Mouse (Mus musculus) adrenal gland, postnatal 14 days (tissue): ENCODE results near the gene Knstrn. TPM values are rescaled to one million over a fixed set of nuclear protein-coding genes. Genes with fewer than 3 reads are reported as not detected.

ENCODE experiments used
- DNase-seq: peaks from one replicate; pipeline ENCODE4 v3.0.0; 2021; ENCODE audit warnings: mixed read lengths
- total RNA-seq: library from RNA; stranded (reverse); gene quantifications from 2 replicates; pipeline ENCODE4 v1.2.3, GENCODE M21; 2021

The Knstrn gene
- total RNA-seq, 1 experiment from 2014 or later = 17.8 TPM

DNA sequence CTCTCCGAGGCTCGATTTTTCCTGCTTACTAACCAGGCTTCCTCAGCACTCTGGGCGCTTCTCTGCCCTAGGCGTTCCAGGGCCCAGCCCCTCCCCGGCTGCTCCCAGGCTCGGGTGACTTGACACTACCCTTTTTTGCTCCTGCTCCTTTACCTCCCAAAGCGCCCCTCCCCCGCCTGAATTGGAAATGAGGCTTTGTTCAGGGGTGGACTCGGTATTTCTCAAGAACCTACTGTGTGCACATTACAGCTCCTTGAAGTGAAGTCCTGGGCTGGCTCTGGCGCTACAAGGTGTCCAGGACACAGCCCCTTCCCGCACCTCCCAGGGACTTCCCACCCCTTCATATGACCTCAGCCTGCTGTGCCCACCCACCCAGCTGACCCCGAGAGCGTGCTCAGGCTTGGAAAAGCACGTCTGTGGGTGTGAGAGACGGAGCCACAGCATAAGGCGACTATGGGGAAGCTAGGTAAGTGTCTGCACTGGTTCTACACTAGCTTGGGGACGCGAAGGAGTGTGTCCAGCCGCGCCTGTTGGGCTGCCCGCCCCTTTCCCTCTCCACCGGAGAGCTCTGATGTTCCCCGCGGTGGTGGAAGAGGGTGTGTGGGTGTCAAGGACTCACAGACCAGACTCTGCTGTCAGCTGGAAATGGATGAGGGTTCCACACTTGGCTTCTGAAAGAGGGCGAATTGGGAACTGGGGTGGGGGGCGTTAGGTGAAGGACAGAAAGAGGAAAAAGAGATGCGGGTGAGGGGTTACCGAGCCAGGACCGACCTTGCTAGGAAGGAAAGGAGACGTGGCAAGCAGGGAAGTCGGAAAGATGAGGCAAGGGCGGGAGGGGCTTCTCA, 86.4 kb downstream of the Knstrn start, which contains the start of gene Bahd1:
Bahd1 (plus strand) TSS at position 397 of the 845 bp plus-strand sequence.
- peak; percentile 73 for DNase-seq

DNA sequence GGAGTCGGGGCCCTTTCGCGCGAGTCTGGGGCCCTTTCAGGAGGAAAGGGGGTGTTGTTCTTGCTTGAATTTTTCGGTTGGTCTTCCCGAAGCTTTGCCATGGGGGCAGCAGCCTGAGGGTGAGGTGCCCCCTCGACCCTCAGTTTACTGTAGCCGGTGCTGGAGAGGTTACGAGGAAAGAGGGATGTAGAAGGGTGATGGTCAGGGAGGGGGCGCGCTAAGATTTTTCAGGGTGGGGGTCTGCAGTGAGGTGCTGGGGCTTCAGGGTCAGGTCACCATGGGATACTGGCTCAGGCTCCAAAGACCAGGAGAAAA, 87.0 kb downstream of the Knstrn start:
- DNase-seq = no peak

DNA sequence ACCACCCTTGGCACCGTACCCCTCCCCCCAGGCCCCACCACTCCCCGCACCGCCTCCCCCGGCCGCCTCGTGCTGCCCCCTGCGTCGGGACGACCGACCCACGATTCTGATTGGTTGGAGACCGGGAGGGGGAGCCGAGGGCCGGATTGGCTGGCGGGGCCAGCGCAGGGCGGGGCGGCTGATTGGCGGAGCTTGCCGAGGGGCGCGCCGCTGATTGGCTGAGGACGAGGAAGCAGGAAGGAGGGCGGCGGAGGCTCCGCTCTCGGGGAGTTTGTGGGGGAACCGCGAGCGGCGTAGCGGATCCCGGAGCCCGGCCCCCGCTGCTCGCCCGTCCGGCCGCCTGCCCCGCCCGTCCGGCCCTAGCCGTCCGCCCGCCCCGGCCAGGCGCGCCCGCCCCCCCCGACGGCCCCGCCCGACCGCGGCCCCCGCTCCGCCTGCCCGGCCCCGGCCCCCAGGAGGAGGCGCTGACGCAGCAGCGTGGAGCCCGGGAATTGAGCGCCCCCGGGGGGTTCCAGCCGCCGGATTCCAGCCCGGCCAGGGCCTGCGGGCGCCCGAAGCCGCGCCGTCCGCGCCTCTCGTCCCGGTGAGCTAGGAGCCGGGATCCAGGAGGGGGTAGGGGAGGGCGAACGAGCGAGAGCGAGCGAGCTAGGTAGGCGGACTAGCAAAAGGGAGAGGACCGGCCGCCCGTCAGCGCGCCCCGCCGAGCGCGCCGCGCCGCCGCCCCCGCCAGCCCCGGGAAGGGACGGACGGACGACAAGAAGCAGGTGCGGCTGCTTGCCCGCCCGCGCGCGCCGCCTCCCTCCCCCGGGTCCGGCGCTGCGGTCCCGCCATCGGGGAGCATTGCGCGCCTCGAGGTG, 87.6 kb downstream of the Knstrn start:
- DNase-seq = peak; percentile 99

DNA sequence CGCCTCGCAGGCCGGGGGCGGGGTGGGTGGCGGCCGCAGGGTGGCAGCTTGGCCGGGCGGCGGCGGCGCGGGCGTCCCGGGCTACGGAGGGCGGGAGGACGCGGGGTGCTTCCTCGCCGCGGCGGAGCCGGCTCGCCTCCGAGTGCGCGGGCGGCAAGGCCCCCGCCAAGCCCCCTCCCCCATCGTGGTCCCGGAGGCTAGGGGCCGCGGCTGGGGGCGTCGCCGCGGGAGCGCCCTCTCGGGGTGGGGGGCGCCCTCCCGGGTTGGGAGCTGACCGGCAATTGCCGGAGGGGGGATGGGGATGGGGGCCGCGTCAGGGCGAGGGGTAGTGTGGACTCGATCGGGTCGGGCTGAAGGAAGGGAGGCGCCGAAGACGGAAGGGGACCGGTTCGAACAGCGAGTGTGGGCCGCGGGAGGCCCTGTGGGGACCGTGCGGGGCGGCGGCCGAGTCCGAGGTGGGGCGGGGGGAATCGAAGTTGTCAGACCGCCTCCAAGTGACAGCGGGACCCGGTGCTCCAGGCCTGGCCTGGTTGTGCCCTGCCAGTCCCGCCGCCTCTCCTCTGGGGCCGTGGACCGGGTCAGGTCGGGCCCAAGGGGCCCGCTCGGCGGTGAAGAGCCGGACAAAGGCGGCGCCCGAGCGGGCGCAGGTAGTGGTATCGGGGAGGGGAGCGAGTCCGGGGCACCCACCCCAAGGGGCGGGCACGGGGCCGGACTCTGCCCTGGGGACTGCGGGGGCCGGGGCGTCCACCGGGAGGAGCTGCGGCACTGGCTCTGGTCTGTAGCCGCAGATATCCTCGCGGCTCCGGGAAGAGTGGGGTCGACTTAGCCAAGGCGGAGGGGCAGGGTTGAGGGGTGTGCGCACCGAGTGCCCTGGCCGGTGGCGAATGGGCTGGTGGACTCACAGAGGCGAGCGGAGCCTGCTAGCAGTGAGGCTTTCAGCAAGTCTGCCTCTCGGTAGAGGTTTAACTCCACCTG, 88.5 kb downstream of the Knstrn start:
- peak; percentile 86 for DNase-seq

DNA sequence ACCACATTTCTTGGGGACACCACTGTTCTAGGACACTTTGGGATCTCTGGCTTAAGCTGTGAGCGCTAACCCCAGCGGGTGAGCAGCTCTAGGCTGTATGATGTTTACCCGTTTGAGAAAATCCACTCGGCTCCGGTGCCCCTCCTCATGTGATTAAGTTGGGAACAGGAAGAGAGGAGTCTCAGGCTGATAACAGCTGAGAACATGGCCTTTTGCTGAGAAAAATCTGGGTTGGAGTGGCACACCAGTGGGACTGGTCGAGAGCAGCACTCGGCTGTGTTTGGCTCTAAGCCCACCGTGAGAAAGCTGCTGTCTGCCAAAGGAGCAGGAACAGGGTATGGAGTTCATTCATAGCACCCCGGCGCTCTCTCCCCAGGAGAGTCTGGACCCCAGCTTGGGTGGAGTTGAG, 89.5 kb downstream of the Knstrn start:
- DNase-seq = peak; percentile 47

Other genes starting within 250 kb of the Knstrn start
- 19.5 and 21.4 TPM in 2 replicates for gene Bub1b, start 215.8 kb upstream of the Knstrn start, total RNA-seq
- gene Pak6, start 150.7 kb upstream of the Knstrn start, total RNA-seq = 10.5 and 12.7 TPM in 2 replicates
- 0.15 and 0.30 TPM in 2 replicates for gene Ankrd63, start 110.0 kb upstream of the Knstrn start, total RNA-seq
- 1.1 and 8.7 TPM in 2 replicates for gene Plcb2, start 85.6 kb upstream of the Knstrn start, total RNA-seq
- 28.8 and 30.0 TPM in 2 replicates for gene Inafm2, start 68.2 kb upstream of the Knstrn start, total RNA-seq
- gene Ccdc9b, start 51.3 kb upstream of the Knstrn start, total RNA-seq = 4.2 and 4.8 TPM in 2 replicates
- gene Phgr1, start 41.2 kb upstream of the Knstrn start, total RNA-seq = not detected in 2 replicates
- 26.3 and 28.1 TPM in 2 replicates for gene Disp2, start 34.3 kb upstream of the Knstrn start, total RNA-seq
- 173 and 197 TPM in 2 replicates for gene Ivd, start 48.0 kb downstream of the Knstrn start, total RNA-seq
- gene Bahd1, start 86.4 kb downstream of the Knstrn start, total RNA-seq = 32.3 and 33.7 TPM in 2 replicates
- gene Chst14, start 112.5 kb downstream of the Knstrn start, total RNA-seq = 10.1 and 13.3 TPM in 2 replicates
- 14.8 and 16.9 TPM in 2 replicates for gene Ccdc32, start 215.4 kb downstream of the Knstrn start, total RNA-seq
- 4.6 and 5.7 TPM in 2 replicates for gene Rpusd2, start 220.8 kb downstream of the Knstrn start, total RNA-seq
- gene Knl1, start 233.1 kb downstream of the Knstrn start, total RNA-seq = 8.1 and 8.3 TPM in 2 replicates